Mouse (Mus musculus) mammary gland, adult 2 months (tissue): Measurements from ENCODE around the gene Acer3. TPM values are rescaled to one million over a fixed set of nuclear protein-coding genes. Genes with fewer than 3 reads are reported as not detected.

Experiments
- polyA plus RNA-seq: library from polyadenylated mRNA; depleted of rRNA; stranded (reverse); fragments of >200 nt; gene quantifications from 2 replicates; pipeline ENCODE4 v1.2.3, GENCODE M21; 2012; ENCODE audit warnings: low replicate concordance; rRNA removed

Acer3 gene
- 3.6 and 5.2 TPM in 2 replicates for polyA plus RNA-seq

DNA sequence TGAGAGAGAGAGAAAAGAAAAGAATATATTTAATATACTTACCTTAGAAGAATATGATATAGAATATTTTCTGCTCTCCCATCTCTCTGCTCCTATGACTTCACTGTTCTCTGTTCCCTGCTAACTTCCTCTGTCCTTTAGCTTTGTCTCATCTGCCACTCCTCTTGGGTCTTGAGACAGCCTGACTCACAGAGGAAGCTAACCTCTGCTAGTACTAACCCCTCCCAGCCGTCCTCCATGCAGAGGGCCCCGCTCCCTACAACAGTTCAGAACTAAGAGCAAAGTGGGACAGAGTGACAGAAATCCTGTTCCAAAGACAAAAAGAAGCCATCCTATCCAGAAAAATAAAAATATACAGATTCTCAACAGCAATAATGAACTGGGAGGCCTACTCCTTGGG, at the start of gene Acer3:
Acer3 (minus strand) TSS at position 126 of the 400 bp plus-strand sequence.

DNA sequence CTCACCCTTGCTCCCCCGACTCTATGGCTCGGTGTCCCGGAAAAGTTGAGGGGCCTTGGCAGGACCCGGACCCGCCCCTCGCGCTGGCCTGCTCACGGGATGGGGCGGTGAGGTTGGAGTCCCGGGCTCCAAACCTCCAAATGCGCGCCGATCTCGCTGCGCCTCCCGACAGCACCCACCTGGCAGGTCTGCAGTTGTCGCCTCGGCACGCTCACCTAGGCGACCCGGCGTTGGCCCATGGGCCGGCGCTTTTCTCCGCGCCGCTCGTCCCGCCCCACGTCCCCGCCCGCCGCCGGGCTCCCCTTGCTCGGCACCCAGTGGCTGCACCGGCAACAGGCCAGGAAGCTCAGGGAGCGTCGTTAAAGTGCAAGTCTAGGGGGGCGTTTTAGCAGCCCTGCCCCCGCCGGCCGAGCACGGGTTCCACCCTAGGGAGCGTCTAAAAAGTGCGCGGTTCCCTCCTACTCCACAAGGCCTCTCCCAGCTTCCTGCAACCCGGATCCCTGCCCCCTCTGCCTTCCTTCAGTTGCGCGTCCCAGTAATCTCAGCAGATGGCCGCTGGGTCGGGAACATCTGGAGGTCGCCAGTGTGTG, 40.1 kb upstream of the Acer3 start, which contains the start of gene Tsku:
Tsku (minus strand) TSS at position 266 of the 590 bp plus-strand sequence.

DNA sequence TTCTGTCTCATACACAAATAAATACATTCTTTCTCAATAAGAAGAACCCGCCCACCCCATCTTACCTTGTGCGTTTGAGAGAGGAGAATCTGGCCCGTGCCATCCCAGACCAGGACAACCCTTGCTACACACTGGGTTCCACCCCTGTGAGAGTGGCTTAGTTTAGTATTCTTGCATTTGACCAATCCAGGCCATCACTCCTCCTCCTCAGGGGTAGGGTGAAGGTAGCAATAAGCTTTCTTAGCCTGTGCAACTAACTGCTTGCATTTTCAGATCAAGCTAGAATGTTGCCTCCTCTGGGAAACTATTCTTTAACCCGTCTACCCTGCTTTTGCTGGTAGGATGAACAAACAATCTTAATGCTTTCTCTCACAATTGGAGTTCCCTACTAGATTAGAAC, 121.6 kb downstream of the Acer3 start, which contains the start of gene B3gnt6:
B3gnt6 (minus strand) TSS at position 101 of the 400 bp plus-strand sequence.

DNA sequence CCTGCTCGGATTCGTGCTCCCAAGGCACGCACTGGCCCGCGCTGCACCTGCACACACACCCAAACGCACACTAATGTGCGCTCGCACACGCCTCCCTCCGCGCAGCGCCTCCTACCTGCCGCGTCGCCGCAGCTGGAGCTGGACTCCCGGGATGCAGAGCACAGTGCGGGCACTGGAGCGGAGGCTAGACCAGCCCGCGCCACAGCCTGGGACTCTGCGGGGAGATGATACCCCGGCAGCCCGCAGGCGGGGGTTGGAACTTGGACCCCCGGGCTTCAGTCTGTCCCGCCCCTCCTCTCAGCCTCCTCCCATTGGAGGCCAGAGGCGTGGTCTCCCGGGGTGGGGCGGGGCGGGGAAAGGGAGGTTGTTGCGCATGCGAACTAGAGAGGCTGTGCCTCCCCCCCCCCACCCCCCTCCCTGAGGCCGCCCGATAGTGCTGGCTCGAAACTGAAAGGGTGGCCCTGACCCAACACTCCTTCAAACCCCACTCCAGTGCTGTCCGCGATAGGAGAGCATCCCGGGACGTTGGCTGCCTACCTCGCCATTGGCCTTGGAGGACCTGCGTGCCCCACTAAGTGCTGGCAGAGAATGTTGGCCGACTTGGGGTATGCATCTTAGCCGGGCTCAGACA, 143.0 kb downstream of the Acer3 start, which contains the start of gene Capn5:
Capn5 (minus strand) TSS at position 346 of the 631 bp plus-strand sequence.

Other genes with a start within 250 kb of the Acer3 start
- gene Myo7a, start 201.7 kb downstream of the Acer3 start, polyA plus RNA-seq: 19.6 and 23.6 TPM in 2 replicates
- gene Omp, start 175.7 kb downstream of the Acer3 start, polyA plus RNA-seq: 0.56 and 0.65 TPM in 2 replicates
- 29.0 and 29.5 TPM in 2 replicates for gene Capn5, start 142.9 kb downstream of the Acer3 start, polyA plus RNA-seq
- 0.22 and 0.82 TPM in 2 replicates for gene B3gnt6, start 121.7 kb downstream of the Acer3 start, polyA plus RNA-seq
- gene Tsku, start 40.1 kb upstream of the Acer3 start, polyA plus RNA-seq: 23.6 and 26.0 TPM in 2 replicates
- gene Gucy2d, start 119.2 kb upstream of the Acer3 start, polyA plus RNA-seq: 0.07 TPM in 1 of 2 replicates, not detected in the other
- gene Lrrc32, start 168.1 kb upstream of the Acer3 start, polyA plus RNA-seq: 20.7 and 24.3 TPM in 2 replicates